Mouse (Mus musculus) neural tube, embryonic 14.5 days (tissue): ENCODE measurements around the gene Fam71f1. TPM values are rescaled to one million over a fixed set of nuclear protein-coding genes. Genes with fewer than 3 reads are reported as not detected.

Experiments
- ATAC-seq: fragments of 200-750 bp; cut with Nextera tagmentation; 2 replicates; pipeline ENCODE4 v1.8.0; 2017; ENCODE audit warnings: low read depth, mild to moderate bottlenecking, moderate TSS enrichment, moderate library complexity
- H3K27ac ChIP-seq: fragments of 300-500 bp; sonication (generic); 2 replicates; pipeline ENCODE4 v1.5.1; 2014; ENCODE audit warnings: low read depth, mild to moderate bottlenecking, control low read depth, low read length, moderate library complexity, mixed read lengths
- H3K27me3 ChIP-seq: fragments of 300-500 bp; sonication (generic); 2 replicates; pipeline ENCODE4 v1.6.1; 2014; ENCODE audit warnings: low read length; ENCODE audit not compliant: control insufficient read depth, insufficient read depth
- H3K36me3 ChIP-seq: fragments of 300-500 bp; sonication (generic); 2 replicates; pipeline ENCODE4 v1.6.1; 2014; ENCODE audit warnings: low read length, mixed read lengths; ENCODE audit not compliant: control insufficient read depth, insufficient read depth
- H3K4me1 ChIP-seq: fragments of 300-500 bp; sonication (generic); 2 replicates; pipeline ENCODE4 v1.6.1; 2014; ENCODE audit warnings: low read length; ENCODE audit not compliant: control insufficient read depth, insufficient read depth
- H3K4me2 ChIP-seq: fragments of 300-500 bp; sonication (generic); 2 replicates; pipeline ENCODE4 v1.6.1; 2014; ENCODE audit warnings: mild to moderate bottlenecking, low read depth, low read length, control low read depth
- H3K4me3 ChIP-seq: fragments of 300-500 bp; sonication (generic); 2 replicates; pipeline ENCODE4 v1.5.1; 2014; ENCODE audit warnings: low read depth, low read length, control low read depth, mixed read lengths
- H3K9ac ChIP-seq: fragments of 300-500 bp; sonication (generic); replicated peaks from 2 replicates; pipeline ENCODE4 v1.6.1; 2014; ENCODE audit warnings: low read depth, mild to moderate bottlenecking, control low read depth, low read length, mixed read lengths
- H3K9me3 ChIP-seq: fragments of 300-500 bp; sonication (generic); 2 replicates; pipeline ENCODE4 v1.6.1; 2016; ENCODE audit warnings: low read length; ENCODE audit not compliant: control insufficient read depth
- WGBS: fragments of 180-500 bp; shearing (Covaris S2); extraction: QIAGEN DNeasy Blood & Tissue Kit; methylation state at CpG from one replicate; pipeline ENCODE4 v1.1.7; 2014; 5-methylcytosine and 5-hydroxymethylcytosine counted together
- polyA plus RNA-seq: library from polyadenylated mRNA; unstranded; fragments of >200 nt; fragmentation: Nextera tagmentation; extraction: Ambion mirVana; gene quantifications from 2 replicates; pipeline ENCODE4 v1.2.1, GENCODE M21; 2014

The Fam71f1 gene
- polyA plus RNA-seq, result not detected in 2 replicates

GRCm38 (mm10) chr6:29318879-29319278 is at the start of gene Fam71f1:
Gene Fam71f1 (plus strand): TSS chr6:29319140.
- H3K27me3 ChIP-seq, result no peaks in the 10 kb centered on the region
- H3K4me2 ChIP-seq, result no peak within 1 kb of the TSS
- 71% methylated on average over 5 of the region's 5 CpGs for WGBS
- no peak within 1 kb of the TSS for H3K4me3 ChIP-seq
- no peaks in the 10 kb centered on the region for H3K4me1 ChIP-seq
- no peak for ATAC-seq
- no peak within 1 kb of the TSS for H3K9ac ChIP-seq
- H3K27ac ChIP-seq, result no peak within 1 kb of the TSS
- H3K36me3 ChIP-seq, result no peaks in the 10 kb centered on the region
- no peaks in the 10 kb centered on the region for H3K9me3 ChIP-seq

GRCm38 (mm10) chr6:29270961-29271360 is 48.0 kb upstream of the Fam71f1 start:
- no peaks in the 10 kb centered on the region for H3K9me3 ChIP-seq
- peaks cover 5% of the 10 kb centered on the region; the same call in 1 of the 2 replicates for H3K4me1 ChIP-seq
- H3K27ac ChIP-seq, result no peak overlapping the region
- H3K4me3 ChIP-seq, result no peak overlapping the region
- no peak overlapping the region for H3K9ac ChIP-seq
- 20% methylated on average over 8 of the region's 8 CpGs for WGBS
- no peaks in the 10 kb centered on the region for H3K27me3 ChIP-seq
- no peak overlapping the region for H3K4me2 ChIP-seq
- no peak for ATAC-seq
- H3K36me3 ChIP-seq, result no peaks in the 10 kb centered on the region

DNA sequence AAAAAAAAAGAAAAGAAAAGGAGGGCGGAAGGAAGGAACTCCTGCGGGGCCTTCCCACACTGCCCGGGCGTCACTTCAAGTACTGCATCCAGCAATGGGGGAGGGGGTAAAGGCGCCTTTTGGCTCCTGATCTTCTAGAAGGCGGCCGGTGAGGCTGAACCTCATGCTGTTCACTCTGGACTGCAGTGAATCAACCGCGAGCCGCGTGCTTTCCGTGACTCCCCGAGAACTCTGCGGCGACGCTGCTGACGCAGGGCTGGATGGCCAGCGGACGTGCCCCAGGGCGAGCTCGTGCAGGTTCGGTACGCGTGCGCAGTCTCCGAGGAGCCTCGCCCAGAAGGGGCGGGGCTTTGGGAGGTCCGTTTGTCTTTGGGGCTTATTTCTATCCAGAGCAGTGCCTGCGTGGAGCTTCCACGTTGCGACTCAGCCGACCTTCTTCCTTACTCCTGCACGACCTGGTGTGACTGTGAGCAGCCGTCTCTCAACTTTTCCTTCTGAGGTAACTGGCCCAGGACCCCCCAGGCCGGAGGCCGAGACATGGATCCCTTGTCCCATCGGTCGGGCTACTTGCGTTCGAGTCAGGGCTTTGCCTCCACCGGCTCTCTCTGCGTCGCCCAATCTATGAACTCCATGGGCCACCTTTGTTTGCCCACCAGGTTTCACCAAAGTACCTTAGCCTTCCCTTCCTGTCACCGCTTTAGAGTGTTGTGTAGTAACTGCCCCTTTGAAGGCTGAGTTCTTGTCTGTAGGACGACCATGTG is 46.4 kb upstream of the Fam71f1 start, which contains the start of gene Hilpda:
Gene Hilpda, plus strand, starts transcription at position 177 of the 761 bp plus-strand sequence.
- Histone ChIP-seq H3K9ac (peak within 1 kb of the TSS; percentile 63), H3K36me3 (no peaks in the 10 kb centered on the region), H3K4me2 (peak within 1 kb of the TSS; percentile 64), H3K9me3 (no peaks in the 10 kb centered on the region), H3K27me3 (no peaks in the 10 kb centered on the region), H3K4me1 (peaks cover 5% of the 10 kb centered on the region; the same call in 1 of the 2 replicates), H3K4me3 (peak within 1 kb of the TSS; percentile 58), H3K27ac (peak within 1 kb of the TSS; percentile 62)
- under 1% methylated on average over 46 of the region's 46 CpGs for WGBS
- ATAC-seq, result peak; percentile 97

GRCm38 (mm10) chr6:29276746-29277145 is 42.2 kb upstream of the Fam71f1 start:
- no peaks in the 10 kb centered on the region for H3K9me3 ChIP-seq
- WGBS, result 98% methylated on average over 5 of the region's 5 CpGs
- peaks cover 5% of the 10 kb centered on the region; the same call in 1 of the 2 replicates for H3K4me1 ChIP-seq
- no peak overlapping the region for H3K4me3 ChIP-seq
- no peaks in the 10 kb centered on the region for H3K27me3 ChIP-seq
- H3K9ac ChIP-seq, result no peak overlapping the region
- H3K27ac ChIP-seq, result no peak overlapping the region
- no peak overlapping the region for H3K4me2 ChIP-seq
- no peaks in the 10 kb centered on the region for H3K36me3 ChIP-seq
- ATAC-seq, result no peak

DNA sequence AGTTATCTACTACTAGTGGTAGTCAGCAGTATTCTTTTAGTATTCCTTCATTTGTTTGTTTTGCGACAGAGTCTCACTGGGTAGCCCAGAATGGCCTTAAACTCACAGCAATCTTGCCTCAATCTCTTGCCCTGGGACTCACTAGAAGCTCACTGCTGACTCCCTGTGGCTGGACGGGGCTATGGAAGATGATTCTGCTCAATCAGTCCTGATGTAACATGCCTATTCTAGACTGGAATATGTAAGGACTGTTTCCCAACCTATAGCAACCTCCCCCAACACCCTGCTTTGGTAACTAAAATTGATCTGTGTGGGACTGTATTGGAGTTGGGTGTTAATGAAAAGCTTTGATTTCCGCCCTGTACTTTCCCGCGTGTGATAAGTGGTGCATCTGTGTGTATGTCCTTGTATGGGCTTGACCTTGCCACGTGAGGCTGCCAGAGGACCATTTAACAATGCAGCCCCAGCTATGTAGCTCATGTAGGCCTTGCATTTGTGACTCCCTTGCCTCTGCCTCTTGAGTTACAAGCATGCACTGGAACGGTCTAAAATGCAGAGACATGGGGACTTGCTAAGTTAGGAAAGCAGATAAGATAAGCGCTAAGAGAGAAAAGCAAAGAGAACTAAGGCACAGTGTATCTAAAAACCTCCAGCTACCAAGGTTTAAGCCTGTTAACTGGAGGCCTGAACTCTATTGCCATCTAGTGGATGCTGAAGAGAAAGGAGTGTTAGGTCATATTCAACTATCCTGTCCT is 40.2 kb upstream of the Fam71f1 start:
- Histone ChIP-seq H3K27ac (no peak overlapping the region), H3K9ac (no peak overlapping the region), H3K36me3 (no peaks in the 10 kb centered on the region), H3K27me3 (no peaks in the 10 kb centered on the region), H3K9me3 (no peaks in the 10 kb centered on the region), H3K4me1 (no peaks in the 10 kb centered on the region), H3K4me3 (no peak overlapping the region), H3K4me2 (no peak overlapping the region)
- 42% methylated on average over 8 of the region's 8 CpGs for WGBS
- ATAC-seq, result peak; percentile 61; the same call in 1 of the 2 replicates

GRCm38 (mm10) chr6:29279293-29279692 is 39.6 kb upstream of the Fam71f1 start, which contains the start of gene Fam71f2:
Gene Fam71f2 (plus strand): TSS chr6:29279593.
- no peak within 1 kb of the TSS for H3K9ac ChIP-seq
- ATAC-seq, result no peak
- H3K27ac ChIP-seq, result no peak within 1 kb of the TSS
- WGBS, result 87% methylated on average over 8 of the region's 8 CpGs
- H3K9me3 ChIP-seq, result no peaks in the 10 kb centered on the region
- H3K4me3 ChIP-seq, result no peak within 1 kb of the TSS
- no peak within 1 kb of the TSS for H3K4me2 ChIP-seq
- no peaks in the 10 kb centered on the region for H3K27me3 ChIP-seq
- H3K36me3 ChIP-seq, result no peaks in the 10 kb centered on the region
- H3K4me1 ChIP-seq, result no peaks in the 10 kb centered on the region

- Histone ChIP-seq H3K4me3 (no peak overlapping the region), H3K9ac (no peak overlapping the region), H3K27me3 (no peaks in the 10 kb centered on the region), H3K27ac (no peak overlapping the region), H3K9me3 (no peaks in the 10 kb centered on the region), H3K4me2 (no peak overlapping the region), H3K4me1 (no peaks in the 10 kb centered on the region), H3K36me3 (no peaks in the 10 kb centered on the region)
- 31% methylated on average over 7 of the region's 7 CpGs for WGBS
- ATAC-seq, result no peak
Observed at GRCm38 (mm10) chr6:29280671-29281070, 38.3 kb upstream of the Fam71f1 start.

DNA sequence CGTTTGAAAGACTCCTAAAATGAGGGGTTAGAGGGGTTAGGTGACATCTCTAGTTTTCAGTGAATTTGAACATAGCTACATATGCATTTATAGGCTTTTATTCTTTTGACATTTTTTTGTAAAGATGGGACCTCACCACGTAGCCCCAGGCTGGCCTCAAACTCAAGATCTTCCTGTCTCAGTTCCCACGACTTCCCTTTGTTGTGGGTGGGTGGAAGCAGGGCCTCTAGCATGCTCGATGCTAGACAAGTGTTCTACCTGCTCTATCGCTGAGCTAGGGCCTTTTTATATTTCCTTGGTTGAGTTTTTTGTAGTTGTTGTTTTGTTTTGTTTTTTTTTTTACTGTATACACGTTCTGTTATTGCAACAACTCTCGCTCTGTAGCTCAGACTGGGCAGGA is 32.1 kb upstream of the Fam71f1 start:
- Histone ChIP-seq H3K27me3 (no peaks in the 10 kb centered on the region), H3K36me3 (no peaks in the 10 kb centered on the region), H3K9ac (no peak overlapping the region), H3K4me2 (no peak overlapping the region), H3K4me1 (no peaks in the 10 kb centered on the region), H3K4me3 (no peak overlapping the region), H3K9me3 (no peaks in the 10 kb centered on the region), H3K27ac (no peak overlapping the region)
- no peak for ATAC-seq
- 79% methylated on average over 7 of the region's 7 CpGs for WGBS

GRCm38 (mm10) chr6:29287481-29287880 is 31.5 kb upstream of the Fam71f1 start:
- WGBS, result 26% methylated on average over 6 of the region's 6 CpGs
- Histone ChIP-seq H3K27me3 (no peaks in the 10 kb centered on the region), H3K27ac (no peak overlapping the region), H3K9me3 (no peaks in the 10 kb centered on the region), H3K36me3 (no peaks in the 10 kb centered on the region), H3K4me1 (no peaks in the 10 kb centered on the region), H3K4me2 (no peak overlapping the region), H3K9ac (no peak overlapping the region), H3K4me3 (no peak overlapping the region)
- no peak for ATAC-seq
